Mouse (Mus musculus): ENCODE measurements around the gene Usp5. TPM values are rescaled to one million over a fixed set of nuclear protein-coding genes. Genes with fewer than 3 reads are reported as not detected.
"Not testable (repeated sequence)": the region's sequence is repeated elsewhere in the genome, so short reads cannot be mapped to it uniquely, and the experiment has no call there.

Gene Usp5
- total and polyA plus RNA-seq, 2 experiments from 2014 or later, result 189 to 222 TPM

DNA sequence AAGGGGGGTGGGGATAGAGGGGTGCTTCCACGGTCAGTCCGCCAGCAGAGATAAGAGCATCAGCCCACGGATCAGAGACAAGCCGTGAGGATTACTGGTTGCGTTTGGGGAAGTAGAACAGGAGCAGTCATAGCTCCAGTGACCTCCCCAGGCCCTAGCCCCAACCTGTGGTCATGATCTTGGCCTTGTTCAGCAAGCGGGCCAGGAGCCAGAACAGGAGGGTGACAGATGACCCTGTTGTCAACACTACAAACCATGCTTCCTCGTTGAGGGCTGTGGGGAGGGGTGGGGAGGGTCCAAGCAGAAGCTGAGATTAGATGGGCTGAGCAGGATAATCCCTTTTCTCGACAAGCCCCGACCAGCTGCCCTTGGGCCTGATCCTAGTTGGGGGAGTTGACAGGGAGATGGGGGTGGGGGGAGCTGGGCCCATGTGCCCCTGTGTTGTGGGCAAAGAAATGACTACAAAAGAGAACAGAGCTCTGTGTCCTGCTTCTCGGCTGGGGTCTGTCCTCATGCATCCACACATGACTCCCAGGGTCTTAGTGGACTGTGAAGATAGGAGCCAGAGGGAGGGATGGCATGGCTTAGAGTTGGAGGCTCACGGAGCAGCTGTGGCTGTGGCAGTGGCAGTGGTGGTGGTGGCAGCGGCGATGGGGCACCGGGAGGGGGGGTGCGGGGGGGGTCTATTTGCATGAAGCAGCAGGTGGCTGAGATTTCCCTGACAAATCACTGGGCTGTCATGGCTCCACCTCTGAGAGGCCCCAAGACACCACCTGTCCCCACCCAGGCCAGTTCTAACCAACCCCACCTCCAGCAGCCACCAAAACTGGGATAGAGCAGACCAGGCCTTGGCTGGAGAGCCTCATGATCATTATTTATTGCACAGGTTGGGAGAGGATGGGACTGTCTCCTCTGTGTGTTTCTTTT lies 11.2 kb upstream of the Usp5 start, which contains the start of gene Gnb3:
Gnb3 (minus strand) TSS at position 35 of the 927 bp plus-strand sequence.
- H3K4me2 ChIP-seq (ENCODE audit: low read depth, low read length), result no peak within 1 kb of the TSS
- H3K36me3 ChIP-seq (ENCODE audit: insufficient read depth, low read length), result peaks cover 8% of the 10 kb centered on the region
- H3K4me1 ChIP-seq (ENCODE audit: insufficient read depth, low read length), result no peaks in the 10 kb centered on the region
- ATAC-seq (peak; percentile 46), DNase-seq (ENCODE audit: low spot score) (peak; percentile 56)
- H3K9me3 ChIP-seq (ENCODE audit: low read length), result no peaks in the 10 kb centered on the region
- peak within 1 kb of the TSS; percentile 51 for H3K27ac ChIP-seq
- WGBS, result 31% methylated on average over 15 of the region's 15 CpGs
- H3K27me3 ChIP-seq (ENCODE audit: insufficient read depth, low read length), result no peaks in the 10 kb centered on the region
- 0 out of 2 replicates have a peak within 1 kb of the TSS, but pooled peaks have one; percentile 17 for H3K9ac ChIP-seq (replicated peaks; ENCODE audit: low read length)
- no peak within 1 kb of the TSS for H3K4me3 ChIP-seq (ENCODE audit: low read length)
- no peak for TF ChIP-seq CTCF (IDR thresholded peaks at IDR 0.05; ENCODE audit: low read depth)

DNA sequence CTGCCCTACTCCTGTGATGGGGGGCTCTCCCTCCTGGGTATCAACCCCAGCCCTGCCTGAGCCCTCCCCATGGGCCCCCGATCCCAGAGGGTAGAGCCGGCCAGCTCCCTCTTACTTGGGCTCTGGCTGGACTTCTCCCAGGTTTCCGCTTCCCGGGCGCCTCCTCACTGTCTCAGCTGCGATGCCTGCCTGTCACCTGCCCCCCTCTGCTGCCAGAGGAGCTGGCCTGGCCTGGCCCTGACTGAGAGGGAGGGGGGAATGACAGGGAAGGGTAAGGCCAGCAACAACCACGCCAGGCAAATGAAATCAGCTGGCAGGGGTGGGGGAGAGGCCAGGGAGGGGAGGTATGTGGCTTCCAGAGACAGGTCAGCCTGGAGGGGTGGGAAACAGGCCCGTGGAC lies 10.5 kb upstream of the Usp5 start:
- no peak for TF ChIP-seq CTCF (IDR thresholded peaks at IDR 0.05; ENCODE audit: low read depth)
- H3K4me3 ChIP-seq (ENCODE audit: low read length), result no peak overlapping the region
- 0 out of 2 replicates have a peak overlapping the region, but pooled peaks have one; percentile 17 for H3K9ac ChIP-seq (replicated peaks; ENCODE audit: low read length)
- H3K27me3 ChIP-seq (ENCODE audit: insufficient read depth, low read length), result no peaks in the 10 kb centered on the region
- peak overlapping the region; percentile 51 for H3K27ac ChIP-seq
- ATAC-seq, result peak; percentile 43
- peak; percentile 6 for DNase-seq (ENCODE audit: low spot score)
- WGBS, result 11% methylated on average over 8 of the region's 8 CpGs
- no peaks in the 10 kb centered on the region for H3K4me1 ChIP-seq (ENCODE audit: insufficient read depth, low read length)
- peaks cover 8% of the 10 kb centered on the region for H3K36me3 ChIP-seq (ENCODE audit: insufficient read depth, low read length)
- no peak overlapping the region for H3K4me2 ChIP-seq (ENCODE audit: low read depth, low read length)
- no peaks in the 10 kb centered on the region for H3K9me3 ChIP-seq (ENCODE audit: low read length)

DNA sequence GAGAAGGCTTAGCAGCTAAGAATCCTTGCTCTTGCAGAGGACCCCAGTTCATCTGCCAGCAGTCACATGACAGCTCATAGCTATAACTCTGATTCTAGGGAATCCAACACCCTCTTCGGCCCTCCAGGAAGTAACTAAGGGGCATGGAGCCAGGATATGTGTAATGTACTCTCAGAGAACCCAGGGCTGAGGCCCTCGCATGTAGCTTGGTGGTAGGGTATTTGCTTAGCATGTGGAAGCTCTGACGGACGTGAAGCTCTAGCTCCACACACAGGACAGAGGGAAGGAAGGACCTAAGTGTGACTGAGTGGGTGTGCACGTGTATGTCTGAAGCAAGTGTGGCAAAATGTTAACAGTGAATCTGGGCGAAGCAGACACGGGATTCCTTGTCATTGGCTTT lies 7.1 kb upstream of the Usp5 start:
- Histone ChIP-seq H3K27ac (no peak overlapping the region), H3K4me2 (ENCODE audit: low read depth, low read length) (no peak overlapping the region), H3K4me3 (ENCODE audit: low read length) (no peak overlapping the region), H3K4me1 (ENCODE audit: insufficient read depth, low read length) (no peaks in the 10 kb centered on the region), H3K36me3 (ENCODE audit: insufficient read depth, low read length) (peaks cover 2% of the 10 kb centered on the region), H3K9ac (replicated peaks; ENCODE audit: low read length) (no peak overlapping the region), H3K9me3 (ENCODE audit: low read length) (no peaks in the 10 kb centered on the region), H3K27me3 (ENCODE audit: insufficient read depth, low read length) (no peaks in the 10 kb centered on the region)
- WGBS, result 82% methylated on average over 7 of the region's 7 CpGs
- no peak for DNase-seq (ENCODE audit: low spot score)
- ATAC-seq, result no peak
- no peak for TF ChIP-seq CTCF (IDR thresholded peaks at IDR 0.05; ENCODE audit: low read depth)

DNA sequence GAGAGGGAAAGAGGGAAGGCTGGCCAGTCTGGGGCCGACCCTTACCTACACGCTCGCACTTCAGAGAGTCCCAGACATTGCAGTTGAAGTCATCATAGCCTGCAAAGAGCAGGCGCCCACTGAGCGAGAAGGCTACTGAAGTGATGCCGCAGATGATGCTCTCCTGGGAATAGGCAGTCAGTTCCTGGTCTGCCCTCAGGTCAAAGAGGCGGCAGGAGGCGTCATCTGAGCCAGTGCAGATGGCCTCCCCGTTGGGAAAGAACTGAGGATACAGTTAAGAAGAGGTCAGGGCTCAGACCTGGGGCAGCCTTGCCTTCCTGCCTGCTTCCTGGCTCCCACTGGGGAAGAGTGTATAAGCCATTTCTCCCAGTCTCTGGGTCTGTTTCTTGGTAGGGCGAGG lies 6.2 kb upstream of the Usp5 start:
- no peak for TF ChIP-seq CTCF (IDR thresholded peaks at IDR 0.05; ENCODE audit: low read depth)
- Histone ChIP-seq H3K27me3 (ENCODE audit: insufficient read depth, low read length) (no peaks in the 10 kb centered on the region), H3K9ac (replicated peaks; ENCODE audit: low read length) (no peak overlapping the region), H3K9me3 (ENCODE audit: low read length) (no peaks in the 10 kb centered on the region), H3K4me1 (ENCODE audit: insufficient read depth, low read length) (peaks cover under 1% of the 10 kb centered on the region; the same call in 1 of the 2 replicates), H3K36me3 (ENCODE audit: insufficient read depth, low read length) (no peaks in the 10 kb centered on the region), H3K4me3 (ENCODE audit: low read length) (no peak overlapping the region), H3K4me2 (ENCODE audit: low read depth, low read length) (no peak overlapping the region), H3K27ac (no peak overlapping the region)
- DNase-seq (ENCODE audit: low spot score), result no peak
- ATAC-seq, result no peak
- 68% methylated on average over 10 of the region's 10 CpGs for WGBS

DNA sequence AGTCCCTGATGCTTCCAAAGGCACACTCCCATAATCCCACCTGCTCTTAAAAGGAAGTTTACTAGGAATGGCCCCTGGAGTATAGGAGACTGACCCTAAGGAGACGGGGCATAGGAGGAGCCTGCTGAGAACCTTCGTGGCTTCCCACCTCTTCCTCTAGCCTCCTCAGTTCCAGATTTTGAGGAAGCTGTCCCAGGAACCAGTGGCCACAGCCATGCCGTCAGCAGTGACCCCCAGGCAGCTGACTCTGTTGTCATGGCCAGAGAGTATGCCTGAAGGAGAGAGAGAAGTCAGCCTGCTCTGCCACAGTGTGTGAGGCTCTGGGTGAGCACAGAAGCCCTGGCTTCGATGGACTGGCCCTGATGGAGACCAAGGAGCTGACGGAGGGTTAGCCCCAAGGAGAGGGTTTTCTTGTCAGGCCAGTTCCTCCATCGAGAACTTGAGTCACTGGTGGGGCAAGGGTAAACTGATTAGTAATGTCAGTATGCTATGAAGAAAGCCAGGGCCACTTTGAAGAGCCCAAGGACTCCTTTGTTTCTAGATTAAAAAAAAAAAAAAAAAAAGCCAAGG lies 5.3 kb upstream of the Usp5 start:
- no peak for TF ChIP-seq CTCF (IDR thresholded peaks at IDR 0.05; ENCODE audit: low read depth)
- Histone ChIP-seq H3K9me3 (ENCODE audit: low read length) (no peaks in the 10 kb centered on the region), H3K36me3 (ENCODE audit: insufficient read depth, low read length) (no peaks in the 10 kb centered on the region), H3K4me3 (ENCODE audit: low read length) (no peak overlapping the region), H3K27ac (no peak overlapping the region), H3K4me1 (ENCODE audit: insufficient read depth, low read length) (peaks cover 5% of the 10 kb centered on the region; the same call in 1 of the 2 replicates), H3K27me3 (ENCODE audit: insufficient read depth, low read length) (no peaks in the 10 kb centered on the region), H3K9ac (replicated peaks; ENCODE audit: low read length) (no peak overlapping the region), H3K4me2 (ENCODE audit: low read depth, low read length) (no peak overlapping the region)
- ATAC-seq, result no peak
- DNase-seq (ENCODE audit: low spot score), result no peak
- WGBS, result 85% methylated on average over 6 of the region's 6 CpGs

DNA sequence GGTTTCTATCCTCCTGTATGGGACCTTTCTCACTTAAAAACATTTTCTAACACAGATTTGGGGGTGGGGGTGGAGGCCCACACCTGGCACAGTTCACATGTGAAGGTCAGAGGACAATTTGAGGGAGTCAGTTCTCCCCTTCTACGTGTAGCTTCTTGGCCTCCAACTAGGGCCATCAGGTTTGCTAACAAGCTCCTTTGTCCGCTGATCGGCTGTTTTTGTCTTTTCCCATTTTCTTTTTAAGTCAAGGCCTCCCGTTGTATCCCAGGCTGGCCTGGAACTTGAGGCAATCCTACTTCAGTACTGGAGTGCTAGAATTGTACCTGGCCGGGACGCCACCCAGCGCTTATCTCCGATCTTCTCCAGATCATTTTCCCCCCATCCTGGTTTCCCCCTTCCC lies 2.4 kb upstream of the Usp5 start:
- WGBS, result 93% methylated on average over 8 of the region's 8 CpGs
- Histone ChIP-seq H3K27ac (no peak overlapping the region), H3K4me2 (ENCODE audit: low read depth, low read length) (no peak overlapping the region), H3K9me3 (ENCODE audit: low read length) (no peaks in the 10 kb centered on the region), H3K4me1 (ENCODE audit: insufficient read depth, low read length) (peaks cover 9% of the 10 kb centered on the region; the same call in 1 of the 2 replicates), H3K4me3 (ENCODE audit: low read length) (no peak overlapping the region), H3K27me3 (ENCODE audit: insufficient read depth, low read length) (no peaks in the 10 kb centered on the region), H3K9ac (replicated peaks; ENCODE audit: low read length) (no peak overlapping the region), H3K36me3 (ENCODE audit: insufficient read depth, low read length) (no peaks in the 10 kb centered on the region)
- ATAC-seq, result no peak
- no peak for TF ChIP-seq CTCF (IDR thresholded peaks at IDR 0.05; ENCODE audit: low read depth)
- DNase-seq (ENCODE audit: low spot score), result no peak

DNA sequence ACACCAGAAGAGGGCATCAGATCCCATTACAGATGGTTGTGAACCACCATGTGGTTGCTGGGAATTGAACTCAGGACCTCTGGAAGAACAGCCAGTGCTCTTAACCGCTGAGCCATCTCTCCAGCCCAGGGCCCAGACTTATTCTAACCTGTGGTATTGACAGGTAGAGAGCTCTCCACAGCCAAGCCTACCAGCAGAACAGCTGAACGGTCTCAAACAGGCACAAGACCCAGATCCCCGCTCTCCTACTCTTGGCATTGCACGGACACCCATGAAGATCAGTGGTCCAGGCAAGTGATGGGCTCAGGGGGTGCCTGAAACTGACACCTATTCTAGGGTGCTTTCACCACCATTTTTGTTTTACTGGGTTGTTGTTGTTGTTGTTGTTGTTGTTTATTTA lies 1.9 kb upstream of the Usp5 start:
- H3K9me3 ChIP-seq (ENCODE audit: low read length); H3K27me3 ChIP-seq (ENCODE audit: insufficient read depth, low read length); H3K27ac ChIP-seq; ATAC-seq; DNase-seq (ENCODE audit: low spot score); H3K36me3 ChIP-seq (ENCODE audit: insufficient read depth, low read length); H3K4me3 ChIP-seq (ENCODE audit: low read length); H3K4me1 ChIP-seq (ENCODE audit: insufficient read depth, low read length); H3K9ac ChIP-seq (replicated peaks; ENCODE audit: low read length): not testable (repeated sequence)
- peak overlapping the region; percentile 71; the same call in 1 of the 2 replicates for H3K4me2 ChIP-seq (ENCODE audit: low read depth, low read length)
- WGBS, result 95% methylated on average over 4 of the region's 4 CpGs
